Mouse (Mus musculus) thymus, postnatal 25 days (tissue): ENCODE measurements around the gene Pbld1.
"Not testable (repeated sequence)": the region's sequence is repeated elsewhere in the genome, so short reads cannot be mapped to it uniquely, and the experiment has no call there.

Experiments used
- DNase-seq: peaks from one replicate; pipeline ENCODE4 v3.0.0; 2022

The Pbld1 gene

GRCm38 (mm10) chr10:63043154-63043553, 16.8 kb upstream of the Pbld1 start:
- DNase-seq = peak; percentile 18

DNA sequence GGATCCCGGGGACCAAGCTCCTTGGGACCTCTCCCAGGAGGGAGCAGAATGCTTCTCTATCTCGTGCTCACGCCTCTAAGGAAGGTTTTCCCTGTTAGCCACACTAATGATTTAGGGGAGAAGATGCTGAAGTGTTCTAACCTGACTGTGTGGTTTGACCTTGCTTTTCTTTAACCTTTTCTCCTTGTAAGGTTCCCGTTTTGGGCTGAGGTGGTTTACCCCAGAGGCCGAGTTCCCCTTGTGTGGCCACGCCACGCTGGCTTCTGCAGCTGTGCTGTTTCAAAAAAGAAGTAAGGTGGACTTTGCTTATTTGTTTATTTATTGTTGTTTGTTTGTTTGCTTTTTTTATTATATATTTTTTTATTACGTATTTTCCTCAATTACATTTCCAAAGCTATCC, 12.2 kb upstream of the Pbld1 start:
- DNase-seq = no peak

GRCm38 (mm10) chr10:63049106-63049505, 10.9 kb upstream of the Pbld1 start:
- no peak for DNase-seq

DNA sequence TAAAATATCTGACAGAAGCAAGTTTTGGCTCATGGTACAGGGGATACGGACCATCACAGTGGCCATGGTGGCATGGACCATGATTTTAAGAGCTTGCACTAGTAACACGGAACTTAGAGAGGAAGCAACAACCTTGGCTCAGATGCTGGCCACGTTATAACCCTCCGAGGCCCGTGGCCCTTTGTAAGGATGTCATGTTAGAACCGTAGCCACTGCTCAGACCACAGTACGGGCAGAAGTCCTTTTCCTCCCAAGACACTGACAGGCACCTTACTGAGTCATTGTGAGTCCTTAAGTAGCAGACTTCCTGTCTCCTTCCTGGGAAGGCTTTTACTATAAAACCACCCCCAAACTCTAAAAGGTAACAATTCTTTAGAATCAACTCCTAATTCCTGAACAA, 8.7 kb upstream of the Pbld1 start:
- no peak for DNase-seq

DNA sequence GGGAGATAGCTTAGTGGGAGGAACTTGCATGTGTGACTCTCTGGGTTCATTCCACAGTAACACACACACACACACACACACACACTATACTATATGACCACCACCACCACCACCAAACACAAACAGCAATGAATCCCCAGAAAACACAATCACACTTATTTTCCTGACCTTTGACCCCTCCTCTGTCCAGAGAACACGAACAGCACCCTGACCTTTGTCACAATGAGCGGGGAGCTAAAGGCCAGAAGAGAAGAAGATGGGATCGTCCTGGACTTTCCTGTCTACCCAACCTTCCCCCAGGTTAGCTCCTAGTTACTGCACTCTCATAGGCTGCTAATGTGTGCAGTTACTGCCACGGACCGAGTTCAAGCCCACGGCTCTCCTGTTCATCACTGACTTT, 8.0 kb upstream of the Pbld1 start:
- no peak for DNase-seq

DNA sequence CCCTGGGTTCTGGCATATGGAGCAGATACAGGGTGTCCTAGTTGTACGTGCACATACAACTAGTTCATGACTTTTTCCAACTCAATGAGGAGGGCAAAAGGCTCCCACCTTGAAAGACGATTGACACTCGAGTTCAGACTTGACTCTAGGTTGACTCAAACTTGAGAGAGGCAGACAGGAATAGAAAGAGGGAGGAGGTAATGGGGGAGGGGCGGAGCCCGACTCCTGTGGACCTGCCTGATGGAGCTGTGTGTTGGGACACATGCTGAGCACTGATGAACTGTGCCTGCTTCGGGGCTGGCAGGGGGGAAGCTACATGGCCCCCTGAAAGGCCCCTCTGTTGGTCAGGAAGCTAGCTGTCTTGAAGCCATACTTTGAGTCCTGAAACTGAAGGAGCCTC, 7.0 kb upstream of the Pbld1 start:
- no peak for DNase-seq

- DNase-seq = not testable (repeated sequence)
Measured at GRCm38 (mm10) chr10:63054071-63054470, 5.9 kb upstream of the Pbld1 start.

DNA sequence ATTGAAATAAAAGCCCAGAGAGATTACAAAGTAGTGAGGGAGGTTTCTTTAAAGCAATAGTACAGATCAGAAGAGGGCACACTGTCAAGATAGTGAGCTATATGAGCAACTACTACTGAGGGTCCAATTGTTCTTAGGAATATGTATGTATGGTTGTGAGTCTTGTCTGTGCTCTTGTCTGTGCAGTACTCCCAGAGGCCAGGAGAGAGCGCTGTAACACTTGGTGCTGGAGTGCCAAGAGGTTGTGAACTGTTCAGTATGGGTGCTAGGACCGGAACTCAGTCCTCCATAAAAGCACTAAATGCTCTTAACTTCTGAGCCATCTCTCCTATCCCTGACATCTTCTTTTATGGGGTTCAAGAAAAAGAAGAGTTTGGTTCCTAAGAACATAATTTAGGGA, 5.4 kb upstream of the Pbld1 start:
- DNase-seq = peak; percentile 3

GRCm38 (mm10) chr10:63056966-63057750, 2.8 kb upstream of the Pbld1 start:
- no peak for DNase-seq

DNA sequence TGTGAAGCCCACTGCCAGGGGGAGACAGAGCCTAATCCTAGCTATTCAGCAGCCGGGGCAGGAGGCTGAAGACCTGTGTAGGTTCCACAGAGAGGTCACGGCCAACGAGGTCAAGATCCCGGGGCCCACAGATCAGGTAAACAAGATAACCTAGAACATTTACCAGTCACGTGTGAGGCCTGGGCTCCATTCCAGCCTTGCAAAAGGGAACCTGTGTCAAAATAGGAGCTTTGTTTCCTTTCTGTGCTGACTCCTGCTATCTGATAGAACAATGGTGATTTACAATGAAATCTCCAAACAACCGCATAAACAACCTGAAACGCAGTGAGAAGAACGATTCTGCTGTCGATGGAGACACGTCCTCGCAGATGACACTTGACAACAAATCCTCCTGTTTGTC, 444 bp downstream of the Pbld1 start:
- no peak for DNase-seq

DNA sequence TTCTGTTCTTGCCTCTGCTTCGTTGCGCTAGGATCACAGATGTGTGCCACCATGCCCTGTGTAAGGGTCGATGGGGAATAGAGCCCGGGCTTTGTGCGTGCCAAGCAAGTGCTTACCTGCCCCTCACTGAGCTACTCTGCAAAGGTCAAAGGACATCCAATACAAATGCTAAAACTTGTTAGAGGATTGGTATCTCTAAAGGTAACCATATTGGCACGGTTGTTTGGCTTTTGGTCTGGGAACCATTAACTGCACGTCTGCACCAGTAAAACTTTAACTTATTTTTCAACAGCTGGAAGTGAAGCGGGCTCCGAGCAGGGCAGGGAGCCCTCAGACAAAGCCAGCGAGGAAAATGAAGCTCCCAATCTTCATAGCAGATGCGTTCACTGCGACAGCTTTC, 1.3 kb downstream of the Pbld1 start:
- no peak for DNase-seq

DNA sequence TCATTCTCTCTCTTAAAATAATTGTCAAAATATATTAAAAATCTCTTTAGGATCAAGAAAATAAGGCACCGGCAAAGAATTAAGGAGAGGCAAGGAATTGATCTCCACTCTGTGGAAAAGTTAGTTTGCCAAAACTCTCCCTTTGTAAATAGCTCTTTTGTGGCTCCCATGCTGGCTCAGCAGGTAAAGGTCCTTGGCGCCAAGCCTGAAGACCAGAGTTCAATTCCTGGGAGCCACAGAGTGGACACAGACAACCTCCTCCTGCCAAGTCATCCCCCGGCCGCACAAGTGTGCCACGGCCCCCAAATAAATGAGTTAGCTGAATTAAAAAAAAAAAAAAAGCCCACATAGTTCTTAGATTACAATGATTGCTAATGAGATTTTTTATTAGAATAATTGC, 2.7 kb downstream of the Pbld1 start:
- DNase-seq = no peak

- DNase-seq = no peak
Measured at GRCm38 (mm10) chr10:63063365-63063764, 3.4 kb downstream of the Pbld1 start.

DNA sequence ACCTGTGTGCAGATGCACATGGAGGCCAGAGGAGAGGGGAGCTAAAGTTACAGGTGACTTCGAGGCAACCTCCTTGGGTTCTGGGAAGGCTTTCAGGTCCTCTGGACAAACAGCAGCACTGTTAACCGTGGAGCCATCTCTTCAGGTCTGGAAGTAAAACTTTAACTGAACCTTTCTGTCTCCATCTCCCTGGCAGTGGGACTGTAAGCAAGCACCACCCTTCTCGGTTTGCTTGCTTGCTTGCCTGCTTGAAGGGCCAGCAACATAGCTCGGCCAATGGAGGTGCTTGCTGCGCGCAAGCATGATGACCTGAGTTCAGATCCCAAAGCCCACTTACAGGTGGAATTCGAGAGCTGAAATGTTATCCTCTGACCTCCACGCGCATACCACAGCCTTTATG, 4.6 kb downstream of the Pbld1 start:
- no peak for DNase-seq

DNA sequence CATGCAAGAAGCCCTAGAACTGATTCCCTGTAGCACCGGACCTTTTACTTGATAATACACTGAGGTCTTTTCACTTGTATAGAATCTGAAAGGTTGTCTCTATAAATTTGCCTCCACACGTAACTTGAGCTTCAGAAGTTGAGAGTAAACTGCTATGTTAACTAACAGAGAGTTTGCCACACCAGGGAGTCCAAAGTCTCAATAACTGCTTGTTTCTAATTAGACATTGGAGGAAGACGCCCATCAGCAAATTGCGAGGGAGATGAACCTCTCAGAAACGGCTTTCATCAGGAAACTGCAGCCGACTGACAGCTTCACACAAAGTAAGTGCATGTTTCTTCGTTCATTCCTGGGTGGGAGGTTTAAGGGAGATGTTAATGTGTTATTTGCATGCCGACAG, 5.6 kb downstream of the Pbld1 start:
- no peak for DNase-seq

- DNase-seq = peak; percentile 81
Measured at GRCm38 (mm10) chr10:63065988-63066387, 6.0 kb downstream of the Pbld1 start.

- no peak for DNase-seq
Measured at GRCm38 (mm10) chr10:63086304-63086703, 26.3 kb downstream of the Pbld1 start.

- peak; percentile 11 for DNase-seq
Measured at GRCm38 (mm10) chr10:63089103-63089757, 29.3 kb downstream of the Pbld1 start.

GRCm38 (mm10) chr10:63089758-63090571, 30.0 kb downstream of the Pbld1 start:
- no peak for DNase-seq

GRCm38 (mm10) chr10:63091915-63092314, 32.0 kb downstream of the Pbld1 start:
- DNase-seq = no peak

GRCm38 (mm10) chr10:63092616-63093550, 32.9 kb downstream of the Pbld1 start:
- peak; percentile 15 for DNase-seq

DNA sequence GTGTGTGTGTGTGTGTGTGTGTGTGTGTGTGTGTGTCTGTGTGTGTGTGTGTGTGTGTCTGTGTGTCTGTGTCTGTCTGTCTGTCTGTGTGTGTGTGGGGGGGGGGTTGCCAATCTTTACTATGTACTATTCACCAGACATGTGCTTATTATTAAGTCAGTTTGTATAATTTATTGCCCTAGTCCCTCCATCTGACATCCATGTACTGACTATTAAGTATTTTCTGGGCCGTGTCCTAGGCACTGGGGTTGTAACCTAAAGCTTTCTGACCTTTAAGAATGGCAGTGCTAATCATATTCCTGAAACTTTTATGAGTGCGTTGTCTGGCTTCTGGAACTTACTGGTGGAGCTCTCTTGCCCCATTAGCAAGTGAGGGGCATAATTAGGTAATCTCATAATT, 36.8 kb downstream of the Pbld1 start:
- DNase-seq = no peak

DNA sequence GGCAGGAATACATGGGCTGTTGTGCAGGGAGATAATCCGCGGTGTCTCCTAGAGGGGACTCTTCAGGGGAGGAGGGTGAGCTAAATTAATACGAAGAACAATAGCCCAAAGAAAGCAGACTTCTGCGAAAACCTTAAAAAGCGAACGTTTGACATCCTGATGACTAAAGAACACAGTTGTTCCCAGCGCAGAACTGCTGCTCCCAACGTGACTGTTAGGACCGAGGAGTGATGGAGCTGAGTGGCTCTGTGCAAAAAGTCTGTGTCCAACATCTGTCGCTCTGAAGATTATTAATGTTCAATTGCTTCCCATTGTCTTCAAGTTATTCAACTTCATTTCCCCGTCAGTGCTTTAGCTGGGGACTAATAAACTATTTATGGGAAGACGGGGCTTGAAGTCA, 38.2 kb downstream of the Pbld1 start:
- DNase-seq = no peak
